Mouse (Mus musculus): ENCODE measurements at regions not wholly inside any gene's neighbourhood (a gene's known extent, or its start where the extent isn't known, plus 50 kb on each side); places are given as distances from the start of the nearest gene placed in this dataset.

GRCm38 (mm10) chr13:52253138-52253537, 277.9 kb downstream of the Diras2 start:
- in situ Hi-C loops (cut with MboI; ENCODE audit: low pct_unique_long_range_greater_than_20kb in 1 of 2, low sequenced_read_pairs in 2 of 2, unreplicated experiment in 1 of 2), result loop anchor here (10.0 to 25.0 kb wide), 3 partner anchors 234 to 372 kb away; partner anchors contain the start of gene Diras2 (in 1 of the 2)

- in situ Hi-C loops (cut with MboI; ENCODE audit: low pct_unique_long_range_greater_than_20kb in 1 of 2, low sequenced_read_pairs in 2 of 2, unreplicated experiment in 1 of 2), result loop anchor here (10.0 to 25.0 kb wide), 3 partner anchors 233 to 371 kb away; partner anchors contain the start of gene Diras2 (in 1 of the 2)
Measured at GRCm38 (mm10) chr13:52254185-52254584, 276.9 kb downstream of the Diras2 start.

GRCm38 (mm10) chr13:52255697-52256096, 275.4 kb downstream of the Diras2 start:
- in situ Hi-C loops (cut with MboI; ENCODE audit: low pct_unique_long_range_greater_than_20kb in 1 of 2, low sequenced_read_pairs in 2 of 2, unreplicated experiment in 1 of 2), result loop anchor here (10.0 to 25.0 kb wide), 3 partner anchors 232 to 369 kb away; partner anchors contain the start of gene Diras2 (in 1 of the 2)

- in situ Hi-C loops (cut with MboI; ENCODE audit: low pct_unique_long_range_greater_than_20kb in 1 of 2, low sequenced_read_pairs in 2 of 2, unreplicated experiment in 1 of 2), result loop anchor here (10.0 to 25.0 kb wide), 3 partner anchors 229 to 366 kb away; partner anchors contain the start of gene Diras2 (in 1 of the 2)
Measured at GRCm38 (mm10) chr13:52258373-52258772, 272.7 kb downstream of the Diras2 start.

GRCm38 (mm10) chr13:52262949-52263550, 268.0 kb downstream of the Diras2 start:
- in situ Hi-C loops (cut with MboI; ENCODE audit: low pct_unique_long_range_greater_than_20kb in 1 of 2, low sequenced_read_pairs in 2 of 2, unreplicated experiment in 1 of 2), result loop anchor here in 1 of 2 experiments (25.0 kb wide), 1 partner anchor 224 kb away; no protein-coding TSS in a partner anchor

GRCm38 (mm10) chr13:52268279-52268678, 262.8 kb downstream of the Diras2 start:
- in situ Hi-C loops (cut with MboI; ENCODE audit: low pct_unique_long_range_greater_than_20kb in 1 of 2, low sequenced_read_pairs in 2 of 2, unreplicated experiment in 1 of 2), result loop anchor here in 1 of 2 experiments (25.0 kb wide), 1 partner anchor 219 kb away; no protein-coding TSS in a partner anchor

- in situ Hi-C loops (cut with MboI; ENCODE audit: low pct_unique_long_range_greater_than_20kb in 1 of 2, low sequenced_read_pairs in 2 of 2, unreplicated experiment in 1 of 2), result loop anchor here in 1 of 2 experiments (10.0 to 25.0 kb wide), 2 partner anchors 214 to 271 kb away; no protein-coding TSS in a partner anchor
Measured at GRCm38 (mm10) chr13:52273502-52274246, 257.4 kb downstream of the Diras2 start.

- in situ Hi-C loops (cut with MboI; ENCODE audit: low pct_unique_long_range_greater_than_20kb in 1 of 2, low sequenced_read_pairs in 2 of 2, unreplicated experiment in 1 of 2), result loop anchor here in 1 of 2 experiments (10.0 kb wide), 1 partner anchor 270 kb away; no protein-coding TSS in a partner anchor
Measured at GRCm38 (mm10) chr13:52275196-52275595, 255.9 kb downstream of the Diras2 start.

- in situ Hi-C loops (cut with MboI; ENCODE audit: low pct_unique_long_range_greater_than_20kb in 1 of 2, low sequenced_read_pairs in 2 of 2, unreplicated experiment in 1 of 2), result loop anchor here in 1 of 2 experiments (10.0 kb wide), 1 partner anchor 269 kb away; no protein-coding TSS in a partner anchor
Measured at GRCm38 (mm10) chr13:52275675-52276074, 255.4 kb downstream of the Diras2 start.

GRCm38 (mm10) chr13:52277195-52277594, 253.9 kb downstream of the Diras2 start:
- in situ Hi-C loops (cut with MboI; ENCODE audit: low pct_unique_long_range_greater_than_20kb in 1 of 2, low sequenced_read_pairs in 2 of 2, unreplicated experiment in 1 of 2), result loop anchor here in 1 of 2 experiments (10.0 kb wide), 1 partner anchor 268 kb away; no protein-coding TSS in a partner anchor

- in situ Hi-C loops (cut with MboI; ENCODE audit: low pct_unique_long_range_greater_than_20kb in 1 of 2, low sequenced_read_pairs in 2 of 2, unreplicated experiment in 1 of 2), result loop anchor here in 1 of 2 experiments (10.0 kb wide), 1 partner anchor 266 kb away; no protein-coding TSS in a partner anchor
Measured at GRCm38 (mm10) chr13:52278831-52279230, 252.2 kb downstream of the Diras2 start.

GRCm38 (mm10) chr13:52279281-52279969, 251.7 kb downstream of the Diras2 start:
- in situ Hi-C loops (cut with MboI; ENCODE audit: low pct_unique_long_range_greater_than_20kb in 1 of 2, low sequenced_read_pairs in 2 of 2, unreplicated experiment in 1 of 2), result loop anchor here in 1 of 2 experiments (10.0 kb wide), 1 partner anchor 265 kb away; no protein-coding TSS in a partner anchor

- in situ Hi-C loops (cut with MboI; ENCODE audit: low pct_unique_long_range_greater_than_20kb in 1 of 2, low sequenced_read_pairs in 2 of 2, unreplicated experiment in 1 of 2), result loop anchor here in 1 of 2 experiments (10.0 kb wide), 1 partner anchor 265 kb away; no protein-coding TSS in a partner anchor
Measured at GRCm38 (mm10) chr13:52279970-52280348, 251.1 kb downstream of the Diras2 start.

GRCm38 (mm10) chr13:52281271-52281670, 249.8 kb downstream of the Diras2 start:
- in situ Hi-C loops (cut with MboI; ENCODE audit: low pct_unique_long_range_greater_than_20kb in 1 of 2, low sequenced_read_pairs in 2 of 2, unreplicated experiment in 1 of 2), result no loop called here

- in situ Hi-C loops (cut with MboI; ENCODE audit: low pct_unique_long_range_greater_than_20kb in 1 of 2, low sequenced_read_pairs in 2 of 2, unreplicated experiment in 1 of 2), result no loop called here
Measured at GRCm38 (mm10) chr13:52282500-52282899, 248.6 kb downstream of the Diras2 start.

GRCm38 (mm10) chr13:52283456-52283855, 247.6 kb downstream of the Diras2 start:
- in situ Hi-C loops (cut with MboI; ENCODE audit: low pct_unique_long_range_greater_than_20kb in 1 of 2, low sequenced_read_pairs in 2 of 2, unreplicated experiment in 1 of 2), result no loop called here

GRCm38 (mm10) chr13:52284026-52284801, 246.9 kb downstream of the Diras2 start:
- in situ Hi-C loops (cut with MboI; ENCODE audit: low pct_unique_long_range_greater_than_20kb in 1 of 2, low sequenced_read_pairs in 2 of 2, unreplicated experiment in 1 of 2), result no loop called here
